Mouse (Mus musculus) neutrophil, adult 5-6 weeks (primary cell): Measurements from ENCODE around the gene Adssl1. TPM values are rescaled to one million over a fixed set of nuclear protein-coding genes. Genes with fewer than 3 reads are reported as not detected.

ENCODE experiments used
- ATAC-seq: fragments of 151-379, 151-347 bp; 2 replicates; pipeline ENCODE4 v1.8.0; 2017; ENCODE audit warnings: mild to moderate bottlenecking, moderate TSS enrichment; ENCODE audit not compliant: insufficient number of reproducible peaks, poor library complexity, low FRiP score, severe bottlenecking; ENCODE audit errors: extremely low read depth
- total RNA-seq: library from RNA; stranded (forward); fragments of 200-1000 nt; gene quantifications from 2 replicates; pipeline ENCODE4 v1.2.3, GENCODE M21; 2017

The Adssl1 gene
- total RNA-seq, 1 experiment from 2014 or later, result 39.0 TPM

DNA sequence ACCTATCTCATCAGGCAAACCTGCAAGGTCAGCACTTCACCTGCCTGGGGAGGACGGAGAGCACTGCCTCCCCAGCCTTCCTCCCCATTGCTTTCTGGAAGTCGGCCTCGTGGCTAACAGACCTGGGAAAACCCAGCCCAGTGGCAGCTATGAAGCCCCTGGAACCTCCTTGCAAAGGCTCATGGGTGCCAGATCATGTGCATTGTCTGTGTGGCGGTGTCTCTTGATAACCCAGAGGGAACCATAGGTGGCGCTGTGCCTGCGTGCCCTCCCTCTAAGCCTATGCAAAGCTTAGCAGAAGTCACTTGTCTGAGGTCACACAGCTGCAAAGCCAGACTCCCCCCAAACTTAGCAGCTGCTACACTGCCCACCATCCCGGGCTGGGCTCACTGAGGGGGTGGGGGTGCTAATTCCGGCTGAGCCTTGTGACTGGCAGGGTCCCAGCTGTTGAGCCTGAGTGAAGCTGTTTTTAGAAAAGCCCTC lies 1.9 kb upstream of the Adssl1 start:
- ATAC-seq, result peak; percentile 63

DNA sequence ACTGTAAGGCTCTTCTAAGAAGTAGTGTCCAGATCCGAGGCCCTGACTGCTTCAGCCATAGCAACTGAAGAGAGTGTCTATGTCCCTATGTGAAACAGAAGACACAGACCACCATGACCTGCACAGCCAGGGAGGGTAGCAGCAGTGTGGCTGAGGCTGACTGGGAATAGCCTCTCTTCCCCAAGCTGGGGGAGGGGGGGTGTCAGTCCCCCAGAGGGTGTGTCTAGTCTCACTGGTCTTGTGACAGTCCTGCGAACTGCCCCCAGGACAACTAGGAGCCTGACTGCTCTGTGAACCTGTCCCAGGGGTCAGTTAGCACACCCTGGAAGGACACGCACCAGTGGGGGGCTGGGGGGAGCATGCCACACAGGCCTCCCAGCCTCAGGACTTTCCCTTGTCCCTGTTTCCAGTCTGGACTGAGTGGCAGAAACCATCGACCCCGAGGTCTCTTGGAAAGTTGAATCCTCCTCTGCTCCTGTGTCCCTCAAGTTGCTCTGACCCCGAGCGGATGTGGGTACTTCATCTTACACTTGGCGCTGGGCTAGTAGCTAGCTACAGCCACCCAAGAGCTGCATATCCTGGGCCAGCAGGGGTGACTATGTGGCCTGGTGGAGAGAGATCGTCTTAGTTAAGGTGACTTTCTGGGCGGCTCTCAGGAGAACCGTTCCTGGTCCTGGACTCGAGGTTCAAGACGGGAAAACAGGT lies 712 bp upstream of the Adssl1 start:
- ATAC-seq, result no peak

DNA sequence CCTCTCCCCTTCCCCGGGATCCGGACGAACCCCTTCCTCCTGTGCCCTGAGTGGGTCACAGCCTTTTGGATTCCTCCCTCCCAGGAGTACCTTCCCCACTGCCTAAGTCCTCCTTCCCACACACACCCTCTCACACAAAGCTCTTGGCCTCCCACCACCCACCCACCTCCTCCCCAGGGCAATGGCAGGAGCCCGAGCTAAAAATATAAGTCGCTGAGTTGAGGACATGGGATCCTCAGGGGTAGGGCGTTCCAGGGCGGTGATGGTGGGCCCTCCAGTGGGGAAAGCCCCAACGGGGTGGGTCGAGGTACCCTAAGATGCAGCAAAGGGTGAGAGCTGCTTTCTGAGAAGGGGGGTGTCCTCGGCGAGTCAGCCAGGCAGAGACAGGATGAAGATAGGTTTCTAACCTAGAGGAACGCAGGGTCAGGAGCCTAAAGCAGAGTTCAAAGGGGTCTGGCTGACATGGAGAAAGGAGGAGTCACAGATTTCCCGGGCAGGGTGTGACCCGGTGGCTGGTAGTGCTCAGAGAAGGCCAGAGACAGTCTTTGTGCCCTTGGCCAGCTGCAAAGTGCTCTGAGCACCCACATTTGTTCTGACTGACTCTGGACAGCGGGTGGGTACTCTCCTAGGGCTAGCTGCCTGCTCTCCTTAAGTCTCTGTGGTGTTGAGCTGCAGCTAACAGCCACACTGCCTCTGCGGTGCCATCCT lies 663 bp downstream of the Adssl1 start:
- no peak for ATAC-seq

DNA sequence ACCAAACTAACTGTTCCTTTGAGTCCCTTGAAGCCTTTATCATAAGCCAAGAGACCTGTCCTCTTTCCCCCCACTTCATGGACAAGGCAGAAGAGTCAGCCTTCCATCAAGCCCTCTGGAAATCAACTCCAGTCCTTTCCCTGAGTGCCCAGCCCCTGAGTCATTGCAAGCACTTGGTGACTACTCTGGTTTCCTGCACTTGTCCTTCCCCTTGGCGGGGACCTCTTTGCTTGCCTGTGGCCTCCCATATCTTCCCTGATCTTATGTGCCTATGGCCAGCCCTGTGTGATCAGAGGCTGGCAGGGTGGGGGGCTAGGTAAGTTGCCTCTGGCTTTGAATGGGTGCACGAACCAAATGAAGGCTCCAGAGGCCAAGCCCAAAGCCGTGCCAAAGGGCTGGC lies 2.1 kb downstream of the Adssl1 start:
- ATAC-seq, result no peak

DNA sequence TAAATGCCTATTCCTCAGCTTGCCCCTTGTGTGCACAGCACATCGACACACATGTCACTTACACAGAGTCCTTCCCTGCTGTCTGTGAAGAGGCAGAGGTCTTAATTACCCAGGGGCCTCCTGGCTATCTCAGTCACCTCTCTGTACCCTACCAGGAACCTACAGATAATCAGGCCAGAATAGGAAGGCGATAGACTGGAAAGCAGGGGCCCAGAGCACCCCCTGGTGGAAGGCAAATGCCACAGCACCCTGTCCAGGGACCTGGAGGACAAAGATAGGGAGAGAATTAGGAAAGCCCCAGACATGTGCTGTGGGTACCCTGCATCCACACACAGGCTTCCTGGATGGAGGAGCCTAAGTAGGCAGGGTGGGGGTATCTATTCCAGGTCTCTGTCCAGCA lies 3.9 kb downstream of the Adssl1 start:
- peak; percentile 51 for ATAC-seq

DNA sequence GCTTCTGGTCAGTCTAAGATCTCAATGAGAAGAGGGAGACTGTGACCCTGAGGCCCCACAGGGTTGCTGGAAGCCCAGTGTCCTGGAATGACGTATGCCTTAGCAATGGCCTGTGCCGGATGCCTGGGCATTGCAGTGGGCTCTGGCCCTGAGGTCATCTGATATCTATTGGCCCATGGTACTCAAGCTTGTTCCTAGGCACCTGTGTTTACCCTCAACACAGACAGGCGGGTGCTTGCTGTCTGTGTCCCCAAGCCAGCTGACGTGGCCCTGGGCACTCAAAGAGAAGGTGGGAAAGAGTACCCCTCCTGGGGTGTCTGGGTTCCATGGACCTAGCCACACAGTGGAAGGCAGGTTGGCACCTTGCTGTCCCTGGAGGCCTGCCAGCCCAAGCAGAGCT lies 5.9 kb downstream of the Adssl1 start:
- ATAC-seq, result no peak

DNA sequence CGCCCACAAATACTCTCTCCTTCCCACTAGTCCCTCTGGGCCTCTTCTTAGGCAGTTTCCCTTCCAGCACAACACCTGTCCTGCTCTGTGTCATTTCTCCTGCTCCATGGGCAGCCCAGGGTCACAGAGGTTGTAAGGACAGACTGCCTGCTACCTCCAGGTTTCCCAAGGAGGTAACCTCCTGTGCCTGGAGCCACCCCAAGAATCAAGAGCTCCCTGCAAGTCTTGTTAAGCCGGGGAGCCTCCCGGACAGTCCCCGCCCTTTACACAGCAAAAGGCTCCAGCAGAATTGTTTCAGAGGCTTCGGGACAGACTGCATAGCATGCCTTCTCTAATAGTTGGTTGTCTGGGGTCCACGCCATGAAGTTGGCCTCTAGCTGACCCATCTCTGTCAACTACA lies 6.6 kb downstream of the Adssl1 start:
- ATAC-seq, result no peak

DNA sequence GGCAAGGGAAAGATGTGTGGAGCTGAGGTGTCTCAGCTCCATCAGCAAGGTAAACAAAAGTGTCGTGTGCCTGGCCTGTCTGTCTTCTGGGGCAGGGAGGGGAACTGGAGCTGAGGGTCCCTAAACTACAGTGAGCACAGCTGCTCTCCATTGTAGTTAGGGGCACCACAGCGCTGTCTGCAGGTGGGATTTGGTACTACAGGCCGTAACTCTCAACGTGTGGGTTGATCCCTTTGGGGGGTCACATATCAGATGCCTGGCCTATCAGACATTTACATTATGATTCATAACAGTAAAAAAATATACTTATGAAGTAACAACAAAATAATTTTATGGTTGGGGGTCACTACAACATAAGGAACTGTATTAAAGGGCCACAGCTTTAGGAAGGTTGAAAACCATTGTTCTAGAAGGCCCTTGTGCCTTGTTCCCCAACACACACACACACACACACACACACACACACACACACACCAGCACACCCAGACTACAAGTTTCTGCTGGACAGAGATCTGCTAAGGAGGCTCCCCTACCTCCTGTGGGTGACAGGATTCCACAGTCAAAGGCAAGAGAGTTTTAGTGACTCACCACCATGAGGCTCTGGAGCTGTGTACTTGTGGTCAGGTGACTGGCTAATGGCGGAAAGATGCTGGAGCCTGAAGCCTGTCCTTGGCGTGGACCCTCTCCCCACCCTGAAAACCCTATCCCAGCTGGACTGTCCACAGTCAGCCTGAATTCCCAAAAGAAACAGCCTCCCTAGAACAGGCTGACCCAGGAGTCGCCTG lies 7.4 kb downstream of the Adssl1 start:
- no peak for ATAC-seq

DNA sequence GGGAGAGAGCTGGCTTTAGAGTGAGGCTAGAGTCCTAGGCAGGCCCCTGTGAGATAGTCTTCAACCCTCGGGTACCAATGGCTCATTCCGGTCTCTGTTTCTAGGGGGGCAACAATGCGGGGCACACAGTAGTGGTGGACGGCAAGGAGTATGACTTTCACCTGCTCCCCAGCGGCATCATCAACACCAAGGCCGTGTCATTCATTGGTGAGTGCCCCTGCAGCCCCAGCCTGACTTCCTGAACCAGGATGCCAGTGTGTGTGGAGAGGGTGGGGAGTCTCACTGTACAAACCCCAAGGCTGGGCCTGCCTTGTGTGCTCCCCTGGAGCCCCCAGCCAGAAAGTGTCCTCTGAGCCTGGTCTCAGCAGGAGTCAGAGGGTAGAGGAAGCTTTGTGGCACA lies 8.4 kb downstream of the Adssl1 start:
- no peak for ATAC-seq

DNA sequence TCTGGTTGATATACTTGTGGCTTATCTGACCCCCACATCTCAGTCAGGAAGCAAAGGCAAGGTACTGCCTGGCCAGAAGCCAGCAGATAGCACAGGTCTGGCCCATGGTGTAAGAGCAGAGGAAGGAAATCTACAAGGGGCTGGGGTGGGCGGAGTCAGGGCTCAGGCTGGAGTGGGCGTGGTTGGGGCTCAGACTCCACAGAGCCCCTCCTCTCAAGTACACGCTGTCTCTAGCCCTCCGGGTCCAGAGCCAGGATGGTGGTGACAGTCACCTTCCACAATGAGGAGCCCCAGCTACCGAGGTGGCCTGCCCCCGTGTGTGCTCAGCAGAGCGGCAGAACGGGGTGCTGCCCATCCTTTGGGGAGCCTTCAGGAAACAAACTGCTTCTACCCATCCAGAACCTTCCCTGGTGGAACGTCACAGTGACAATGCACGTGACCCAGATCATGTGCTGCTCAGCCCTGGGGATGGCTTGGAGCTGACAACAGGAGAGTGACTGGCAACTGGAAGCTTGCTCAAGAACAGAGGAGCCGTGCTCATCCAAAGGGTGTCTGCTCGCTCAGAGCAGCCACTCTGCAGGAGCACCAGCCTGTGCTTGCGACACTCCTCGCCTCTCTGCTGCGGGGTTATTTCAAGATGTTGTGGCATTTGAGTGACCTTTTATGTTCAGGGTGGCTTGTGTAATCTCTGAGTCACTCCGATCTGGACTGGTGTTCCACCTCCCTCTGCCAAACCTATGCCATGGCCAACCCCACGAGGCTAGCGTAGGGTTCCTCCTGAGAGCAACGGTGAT lies 9.3 kb downstream of the Adssl1 start:
- ATAC-seq, result peak; percentile 78

DNA sequence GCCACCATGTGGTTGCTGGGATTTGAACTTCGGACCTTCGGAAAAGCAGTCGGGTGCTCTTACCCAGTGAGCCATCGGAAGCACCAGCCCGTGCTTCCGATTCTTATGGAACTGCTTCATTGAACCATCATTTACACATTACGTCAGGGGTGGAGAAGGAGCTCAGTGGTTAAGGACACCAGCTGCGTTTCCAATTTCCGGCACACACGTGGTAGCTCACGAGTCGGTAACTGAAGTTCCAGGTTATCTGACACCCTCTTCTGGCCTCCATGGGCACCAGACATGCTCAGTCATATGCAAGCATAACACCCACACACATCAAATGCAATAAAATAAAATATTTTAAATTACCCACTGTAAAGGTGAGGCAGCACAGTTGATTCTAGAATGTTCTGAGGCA lies 10.2 kb downstream of the Adssl1 start:
- no peak for ATAC-seq

DNA sequence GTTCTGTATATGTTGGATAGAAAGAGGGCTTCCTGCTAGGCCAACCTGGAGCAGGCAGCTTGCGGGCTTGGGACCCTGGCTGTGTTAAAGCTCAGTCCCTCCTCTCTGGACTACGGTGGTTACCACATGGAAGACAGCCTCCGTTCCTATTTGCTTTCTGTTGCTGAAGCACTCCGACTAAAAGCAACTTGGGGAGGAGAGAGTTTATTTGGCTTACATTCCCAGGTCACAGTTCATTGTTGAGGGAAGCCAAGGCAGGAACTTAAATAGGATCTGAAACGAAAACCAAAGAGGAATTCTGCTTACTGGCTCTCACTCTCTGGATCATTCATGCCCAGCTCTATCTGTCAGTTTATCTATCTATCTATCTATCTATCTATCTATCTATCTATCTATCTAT lies 11.0 kb downstream of the Adssl1 start:
- ATAC-seq, result no peak

DNA sequence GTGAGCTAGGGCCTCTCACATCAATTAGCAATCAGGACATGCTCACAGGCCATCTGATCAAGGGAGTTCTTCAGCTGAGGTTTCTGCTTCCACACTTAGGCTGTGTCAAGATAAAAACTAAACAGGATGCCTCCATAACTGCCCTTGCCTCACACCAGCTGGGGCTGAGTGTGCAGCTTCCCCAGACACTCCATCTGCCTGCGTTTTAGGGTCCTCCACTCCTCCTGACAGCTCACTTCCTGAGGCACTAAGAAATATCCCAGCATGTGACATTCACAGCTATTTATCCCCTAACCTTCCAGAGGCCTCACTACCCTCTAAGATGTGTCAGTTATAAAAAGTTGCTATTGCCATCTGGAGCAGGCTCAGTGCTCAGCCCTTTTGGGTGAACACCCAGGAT lies 11.6 kb downstream of the Adssl1 start:
- ATAC-seq, result no peak

DNA sequence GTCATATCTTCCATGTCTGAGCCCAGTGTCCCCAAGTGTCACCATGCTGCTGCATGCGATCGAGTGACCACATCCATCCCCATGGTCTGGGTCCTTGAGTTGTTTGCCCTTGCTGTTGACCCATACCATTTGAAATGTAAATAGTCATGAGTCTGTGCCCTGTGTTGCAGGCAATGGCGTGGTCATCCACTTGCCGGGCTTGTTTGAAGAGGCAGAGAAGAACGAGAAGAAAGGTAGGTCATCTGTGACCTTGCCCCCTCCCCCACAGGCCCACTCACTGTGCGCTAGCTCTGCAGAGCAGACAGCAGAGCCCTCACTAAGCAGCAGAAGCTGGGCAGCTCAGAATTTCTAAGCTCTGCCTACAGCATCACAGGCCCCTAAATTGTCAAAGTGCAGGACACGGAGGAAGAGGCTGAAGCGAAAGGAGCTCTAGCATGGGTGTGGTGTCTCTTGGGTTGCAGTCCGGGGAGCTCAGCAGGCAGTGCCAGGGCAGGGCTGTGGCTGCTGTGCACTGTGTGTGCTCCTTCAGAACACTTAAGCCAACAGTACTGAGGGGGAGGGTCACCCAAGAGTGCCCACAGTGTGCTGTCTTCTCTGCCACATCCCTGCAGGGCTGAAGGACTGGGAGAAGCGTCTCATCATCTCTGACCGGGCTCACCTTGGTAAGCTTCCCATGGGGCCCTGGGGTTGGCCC lies 12.4 kb downstream of the Adssl1 start:
- no peak for ATAC-seq

DNA sequence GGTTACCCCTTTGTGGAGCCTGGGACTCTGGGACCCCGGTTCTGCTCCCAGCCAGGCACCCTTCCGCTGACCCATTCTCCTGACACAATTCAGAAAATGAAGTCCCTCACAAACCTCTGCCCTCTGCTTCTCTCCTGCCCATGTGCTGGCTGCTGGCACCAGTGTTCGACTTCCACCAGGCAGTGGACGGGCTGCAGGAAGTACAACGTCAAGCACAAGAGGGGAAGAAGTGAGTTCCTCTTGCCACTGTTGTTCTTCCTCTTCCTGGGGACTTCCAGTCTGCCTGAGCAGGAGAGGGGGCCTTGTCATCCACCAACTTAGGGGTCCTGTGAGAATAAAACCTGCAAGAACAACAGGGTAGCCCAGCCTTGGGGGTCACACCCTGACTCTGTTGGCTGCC lies 13.1 kb downstream of the Adssl1 start:
- ATAC-seq, result peak; percentile 33; the same call in 1 of the 2 replicates

DNA sequence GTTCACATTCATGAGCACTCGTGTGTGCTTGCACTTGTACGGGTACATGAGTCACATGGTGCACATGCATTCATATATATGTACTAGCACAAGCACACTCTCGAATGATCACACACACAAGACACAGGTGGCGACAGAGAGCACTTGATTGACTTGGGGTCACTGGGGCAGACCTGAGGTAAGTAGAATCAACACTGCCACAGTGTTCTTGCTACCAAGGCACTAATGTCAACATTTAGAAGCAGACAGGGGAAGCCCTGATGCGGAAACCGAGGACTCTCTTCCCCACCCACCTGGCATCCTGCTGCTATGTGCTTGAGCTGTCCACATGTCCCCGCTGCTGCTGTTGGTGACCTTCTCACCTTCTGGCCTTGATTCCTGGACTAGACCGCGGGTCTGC lies 13.8 kb downstream of the Adssl1 start:
- no peak for ATAC-seq

DNA sequence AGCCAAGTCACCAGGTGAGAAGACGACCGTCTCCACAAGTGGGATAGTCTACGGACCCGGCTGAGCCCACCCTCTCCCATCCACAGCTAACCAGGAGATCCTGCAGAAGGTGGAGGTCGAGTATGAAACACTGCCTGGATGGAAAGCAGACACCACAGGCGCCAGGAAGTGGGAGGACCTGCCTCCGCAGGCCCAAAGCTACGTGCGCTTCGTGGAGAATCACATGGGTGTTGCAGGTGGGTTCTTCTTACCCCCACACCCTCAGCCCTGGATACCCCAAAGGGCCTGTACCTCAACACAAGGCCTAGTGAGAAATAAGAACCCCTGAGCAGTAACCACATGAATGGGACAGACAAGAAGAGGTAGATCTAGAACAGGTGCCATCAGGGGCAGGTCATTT lies 19.7 kb downstream of the Adssl1 start:
- no peak for ATAC-seq

DNA sequence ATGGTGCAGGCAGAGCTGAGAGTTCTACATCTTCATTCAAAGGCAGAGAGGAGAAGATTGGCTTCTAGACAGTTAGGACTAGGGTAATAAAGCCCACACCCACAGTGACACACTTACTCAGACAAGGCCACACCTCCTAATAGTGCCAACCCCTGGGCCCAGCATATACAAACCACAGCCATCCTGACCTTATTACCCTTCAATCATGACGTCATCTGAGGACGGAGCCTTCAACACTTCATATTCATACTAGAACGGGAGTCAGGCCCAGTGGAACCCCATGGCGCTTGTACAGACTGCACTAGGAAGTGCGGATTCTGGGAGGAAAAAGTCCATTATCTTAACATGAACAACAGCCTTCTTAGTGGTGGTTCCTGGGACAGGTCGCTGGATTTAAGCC lies 23.3 kb downstream of the Adssl1 start:
- no peak for ATAC-seq
